Mouse (Mus musculus): ENCODE data around the gene P3h4. TPM values are rescaled to one million over a fixed set of nuclear protein-coding genes. Genes with fewer than 3 reads are reported as not detected.

P3h4 gene
- polyA plus RNA-seq, 1 experiment from 2014 or later = 40.2 TPM

DNA sequence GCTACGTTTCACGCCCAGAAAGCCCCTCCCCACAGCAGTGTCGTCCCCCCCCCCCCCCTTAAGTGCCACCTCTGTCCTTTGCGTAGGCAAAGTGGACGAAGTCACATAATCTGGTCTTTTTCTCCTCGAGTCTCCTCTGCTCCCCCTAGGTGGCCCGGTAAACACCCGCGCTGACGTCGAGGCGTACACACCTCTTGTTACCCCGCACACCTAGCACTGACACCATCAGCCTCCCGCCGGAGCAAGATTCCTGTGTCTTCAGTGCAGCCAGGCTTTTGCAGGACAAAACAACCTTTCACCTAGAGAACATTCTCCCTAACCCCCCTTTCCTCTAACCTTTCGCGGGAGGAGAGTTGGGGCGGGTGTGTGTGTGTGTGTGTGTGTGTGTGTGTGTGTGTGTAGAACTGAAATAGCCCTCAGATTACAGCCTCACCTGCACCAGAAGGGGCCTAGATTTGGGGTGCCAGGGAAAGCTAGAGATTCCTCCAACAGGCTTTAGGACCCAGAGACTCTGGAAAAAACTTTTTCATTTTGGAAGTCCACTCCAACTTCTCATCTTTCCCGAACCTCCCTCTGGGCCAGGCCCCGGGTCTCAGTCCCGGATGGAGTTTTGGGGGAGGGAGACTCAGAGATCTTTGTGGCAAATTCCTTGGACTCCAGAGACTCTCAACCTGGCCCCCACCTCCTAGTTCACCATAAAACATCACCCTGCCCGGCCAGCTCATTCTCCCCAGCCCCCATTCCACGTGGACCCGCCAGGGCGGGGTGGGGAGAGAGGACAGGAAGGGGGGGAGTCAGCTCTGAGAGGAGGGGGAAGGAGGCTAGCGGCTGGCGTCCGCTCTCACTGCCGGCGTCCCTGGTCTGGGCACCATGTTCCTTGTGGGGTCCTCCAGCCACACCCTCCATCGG, 532 bp upstream of the P3h4 start, which contains the start of gene Fkbp10:
Gene Fkbp10 (plus strand): TSS at position 784 of the 909 bp plus-strand sequence.
- Histone ChIP-seq H3K4me3 (ENCODE audit: low read depth, low read length) (peak within 1 kb of the TSS; percentile 72), H3K9ac (ENCODE audit: low read length) (peak within 1 kb of the TSS; percentile 85), H3K4me2 (ENCODE audit: low read depth, severe bottlenecking) (peak within 1 kb of the TSS; percentile 90), H3K9me3 (ENCODE audit: control insufficient read depth, low read length) (no peaks in the 10 kb centered on the region), H3K4me1 (ENCODE audit: control insufficient read depth, insufficient read depth, low read length) (peaks cover 24% of the 10 kb centered on the region), H3K27ac (replicated peaks; ENCODE audit: low read depth, low read length) (peak within 1 kb of the TSS; percentile 90), H3K27me3 (ENCODE audit: control insufficient read depth, insufficient read depth, low read length) (no peaks in the 10 kb centered on the region), H3K36me3 (ENCODE audit: control insufficient read depth, insufficient read depth, low read length) (no peaks in the 10 kb centered on the region)
- peak; percentile 81 for DNase-seq (ENCODE audit: low spot score)
- WGBS = under 1% methylated on average over 31 of the region's 31 CpGs
- peak; percentile 63 for ATAC-seq (ENCODE audit: insufficient number of reproducible peaks, low FRiP score, low TSS enrichment, low read depth)

DNA sequence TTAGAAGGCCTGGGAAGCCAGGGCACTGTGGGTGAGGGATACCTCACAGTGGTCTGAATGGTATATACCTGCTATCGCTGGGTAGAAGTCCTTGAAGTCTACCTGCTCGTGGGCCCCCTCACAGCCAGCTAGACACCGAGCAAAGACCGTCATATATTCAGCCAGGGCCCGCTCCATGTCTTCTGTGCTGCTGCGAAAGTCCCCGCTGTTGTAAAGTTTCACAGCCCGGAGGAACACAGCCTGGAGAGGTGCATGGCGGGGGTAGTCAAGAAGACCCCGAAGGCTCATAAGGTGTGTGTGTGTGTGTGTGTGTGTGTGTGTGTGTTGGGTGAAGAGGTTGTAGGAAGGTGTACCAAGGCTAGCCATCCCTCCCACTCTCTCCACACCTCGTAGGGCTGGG, 1.1 kb downstream of the P3h4 start:
- Histone ChIP-seq H3K9me3 (ENCODE audit: control insufficient read depth, low read length) (no peaks in the 10 kb centered on the region), H3K36me3 (ENCODE audit: control insufficient read depth, insufficient read depth, low read length) (peaks cover 4% of the 10 kb centered on the region; the same call in 1 of the 2 replicates), H3K9ac (ENCODE audit: low read length) (peak overlapping the region; percentile 78), H3K4me3 (ENCODE audit: low read depth, low read length) (peak overlapping the region; percentile 72), H3K27me3 (ENCODE audit: control insufficient read depth, insufficient read depth, low read length) (no peaks in the 10 kb centered on the region), H3K4me2 (ENCODE audit: low read depth, severe bottlenecking) (peak overlapping the region; percentile 90), H3K27ac (replicated peaks; ENCODE audit: low read depth, low read length) (0 out of 2 replicates have a peak overlapping the region, but pooled peaks have one; percentile 90), H3K4me1 (ENCODE audit: control insufficient read depth, insufficient read depth, low read length) (peaks cover 24% of the 10 kb centered on the region)
- 74% methylated on average over 11 of the region's 11 CpGs for WGBS
- ATAC-seq (ENCODE audit: insufficient number of reproducible peaks, low FRiP score, low TSS enrichment, low read depth) (no peak), DNase-seq (ENCODE audit: low spot score) (no peak)

DNA sequence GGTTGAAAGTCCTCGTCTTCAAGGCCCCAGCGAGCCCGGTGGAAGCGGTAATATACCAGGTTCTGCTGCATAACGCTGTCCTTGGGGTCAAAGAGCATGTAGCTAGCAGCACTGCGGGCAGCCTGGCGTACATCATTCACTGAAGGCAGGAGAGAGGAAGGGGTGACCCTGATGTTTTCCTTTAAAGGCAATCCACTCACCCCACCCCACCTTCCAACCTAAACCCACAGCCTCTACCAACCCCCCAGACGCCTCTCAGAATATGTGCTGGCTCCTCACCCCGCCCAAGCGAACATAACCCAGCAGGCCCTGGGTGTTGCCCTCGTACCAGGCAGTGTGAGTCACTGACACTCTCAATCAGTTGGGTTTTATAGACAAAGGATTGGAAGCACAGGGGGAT, 2.9 kb downstream of the P3h4 start:
- no peak for ATAC-seq (ENCODE audit: insufficient number of reproducible peaks, low FRiP score, low TSS enrichment, low read depth)
- H3K36me3 ChIP-seq (ENCODE audit: control insufficient read depth, insufficient read depth, low read length) = peaks cover 4% of the 10 kb centered on the region; the same call in 1 of the 2 replicates
- no peak for DNase-seq (ENCODE audit: low spot score)
- peaks cover 24% of the 10 kb centered on the region for H3K4me1 ChIP-seq (ENCODE audit: control insufficient read depth, insufficient read depth, low read length)
- H3K4me3 ChIP-seq (ENCODE audit: low read depth, low read length) = no peak overlapping the region
- no peak overlapping the region for H3K4me2 ChIP-seq (ENCODE audit: low read depth, severe bottlenecking)
- no peaks in the 10 kb centered on the region for H3K27me3 ChIP-seq (ENCODE audit: control insufficient read depth, insufficient read depth, low read length)
- H3K27ac ChIP-seq (replicated peaks; ENCODE audit: low read depth, low read length) = no peak overlapping the region
- H3K9me3 ChIP-seq (ENCODE audit: control insufficient read depth, low read length) = no peaks in the 10 kb centered on the region
- 76% methylated on average over 11 of the region's 11 CpGs for WGBS
- no peak overlapping the region for H3K9ac ChIP-seq (ENCODE audit: low read length)

DNA sequence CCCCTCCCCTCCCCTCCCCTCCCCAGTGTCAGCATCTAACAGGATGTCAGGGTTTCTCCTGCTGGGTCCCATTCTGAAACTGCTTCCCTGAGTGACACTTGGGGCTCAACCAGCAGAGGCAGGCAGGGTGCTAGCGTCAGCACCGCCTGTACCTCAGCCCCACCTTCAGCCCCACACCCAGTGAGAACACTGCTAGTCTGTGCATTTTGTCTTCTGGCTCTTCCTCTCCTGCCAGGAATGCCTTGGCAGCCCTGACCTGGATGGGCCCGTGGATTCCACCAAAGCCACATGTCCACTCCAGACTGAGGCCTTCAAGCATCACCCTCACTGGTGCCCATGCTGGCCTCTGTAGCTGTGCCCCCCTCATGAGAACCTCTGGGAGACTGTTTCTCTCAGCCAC, 5.0 kb downstream of the P3h4 start:
- DNase-seq (ENCODE audit: low spot score) = no peak
- Histone ChIP-seq H3K9me3 (ENCODE audit: control insufficient read depth, low read length) (no peaks in the 10 kb centered on the region), H3K9ac (ENCODE audit: low read length) (no peak overlapping the region), H3K4me1 (ENCODE audit: control insufficient read depth, insufficient read depth, low read length) (peaks cover 19% of the 10 kb centered on the region), H3K27me3 (ENCODE audit: control insufficient read depth, insufficient read depth, low read length) (no peaks in the 10 kb centered on the region), H3K27ac (replicated peaks; ENCODE audit: low read depth, low read length) (no peak overlapping the region), H3K4me3 (ENCODE audit: low read depth, low read length) (no peak overlapping the region), H3K36me3 (ENCODE audit: control insufficient read depth, insufficient read depth, low read length) (peaks cover 4% of the 10 kb centered on the region; the same call in 1 of the 2 replicates), H3K4me2 (ENCODE audit: low read depth, severe bottlenecking) (no peak overlapping the region)
- WGBS = 67% methylated on average over 3 of the region's 3 CpGs
- no peak for ATAC-seq (ENCODE audit: insufficient number of reproducible peaks, low FRiP score, low TSS enrichment, low read depth)

DNA sequence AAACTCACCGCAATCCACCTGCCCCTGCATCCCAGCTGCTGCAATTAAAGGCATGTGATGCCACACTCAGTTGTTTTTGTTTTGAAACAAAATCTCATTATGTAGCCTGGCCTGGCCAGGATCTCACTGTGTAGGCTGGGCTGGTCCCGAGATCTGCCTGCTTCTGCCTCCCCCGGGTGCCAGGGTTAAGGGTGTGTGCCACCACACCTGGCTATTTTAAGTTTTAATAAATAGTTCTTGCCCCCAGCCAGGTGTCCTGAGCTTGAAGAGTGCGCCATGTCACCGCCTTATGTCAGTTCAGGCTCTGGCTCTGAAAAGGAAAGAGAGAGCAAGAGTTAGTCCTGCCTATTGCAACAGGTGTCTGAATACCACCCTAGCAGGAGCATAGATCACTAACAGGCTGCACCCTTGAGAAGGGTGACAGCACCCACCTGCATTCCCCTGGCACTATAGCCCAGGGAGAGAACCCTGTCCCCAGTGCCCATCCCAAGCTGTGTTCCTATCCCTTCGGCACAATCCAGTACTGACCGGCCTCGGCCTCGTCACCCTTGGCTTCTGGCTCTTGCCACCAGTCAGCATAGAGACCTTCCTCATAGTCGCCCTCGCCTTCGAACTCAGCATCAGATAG, 5.7 kb downstream of the P3h4 start:
- DNase-seq (ENCODE audit: low spot score) (no peak), ATAC-seq (ENCODE audit: insufficient number of reproducible peaks, low FRiP score, low TSS enrichment, low read depth) (no peak)
- Histone ChIP-seq H3K36me3 (ENCODE audit: control insufficient read depth, insufficient read depth, low read length) (peaks cover 4% of the 10 kb centered on the region; the same call in 1 of the 2 replicates), H3K27me3 (ENCODE audit: control insufficient read depth, insufficient read depth, low read length) (no peaks in the 10 kb centered on the region), H3K9me3 (ENCODE audit: control insufficient read depth, low read length) (no peaks in the 10 kb centered on the region), H3K4me3 (ENCODE audit: low read depth, low read length) (no peak overlapping the region), H3K4me2 (ENCODE audit: low read depth, severe bottlenecking) (no peak overlapping the region), H3K4me1 (ENCODE audit: control insufficient read depth, insufficient read depth, low read length) (peaks cover 16% of the 10 kb centered on the region), H3K27ac (replicated peaks; ENCODE audit: low read depth, low read length) (no peak overlapping the region), H3K9ac (ENCODE audit: low read length) (no peak overlapping the region)
- WGBS = 92% methylated on average over 12 of the region's 12 CpGs

DNA sequence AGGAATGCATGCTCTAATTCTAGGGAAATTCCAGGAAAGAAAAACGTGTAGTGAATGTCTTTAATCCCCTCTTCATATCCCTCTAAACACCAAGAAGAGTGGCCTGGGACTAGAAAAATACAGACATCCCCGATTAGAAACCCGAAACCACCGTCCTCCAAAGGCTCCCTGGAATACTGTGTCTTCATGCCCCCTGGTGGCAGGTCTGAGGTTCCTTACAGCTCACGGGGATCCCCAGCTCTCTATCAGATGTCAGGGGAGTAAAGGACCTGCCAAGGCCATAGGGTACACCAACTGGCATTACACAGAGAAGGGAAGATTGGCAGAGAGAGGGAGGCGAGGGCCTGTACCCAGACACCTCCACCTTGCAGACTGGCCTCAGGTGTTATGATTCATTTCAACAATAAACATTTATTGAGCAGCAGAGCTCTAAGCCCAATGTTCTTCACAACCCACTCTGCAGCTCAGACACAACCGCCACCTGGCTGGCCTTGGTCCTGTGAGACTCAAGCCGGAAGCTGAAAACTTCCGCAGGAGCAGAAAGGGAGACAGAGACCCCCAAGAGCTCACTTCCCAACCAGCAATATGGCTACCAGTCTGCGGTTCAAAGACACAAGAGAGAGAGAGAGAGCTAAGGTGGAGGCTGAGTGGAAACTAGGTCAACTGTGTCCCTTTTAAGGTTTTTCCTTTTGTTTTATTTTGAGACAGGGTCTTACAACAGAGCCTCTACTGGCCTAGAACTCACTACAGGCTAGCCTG, 6.4 kb downstream of the P3h4 start:
- 42% methylated on average over 10 of the region's 10 CpGs for WGBS
- Histone ChIP-seq H3K4me2 (ENCODE audit: low read depth, severe bottlenecking) (no peak overlapping the region), H3K27me3 (ENCODE audit: control insufficient read depth, insufficient read depth, low read length) (no peaks in the 10 kb centered on the region), H3K4me3 (ENCODE audit: low read depth, low read length) (no peak overlapping the region), H3K36me3 (ENCODE audit: control insufficient read depth, insufficient read depth, low read length) (peaks cover 4% of the 10 kb centered on the region; the same call in 1 of the 2 replicates), H3K9ac (ENCODE audit: low read length) (no peak overlapping the region), H3K4me1 (ENCODE audit: control insufficient read depth, insufficient read depth, low read length) (peaks cover 9% of the 10 kb centered on the region), H3K9me3 (ENCODE audit: control insufficient read depth, low read length) (no peaks in the 10 kb centered on the region), H3K27ac (replicated peaks; ENCODE audit: low read depth, low read length) (no peak overlapping the region)
- ATAC-seq (ENCODE audit: insufficient number of reproducible peaks, low FRiP score, low TSS enrichment, low read depth) = no peak; the same call in 1 of the 2 replicates
- DNase-seq (ENCODE audit: low spot score) = peak; percentile 75

DNA sequence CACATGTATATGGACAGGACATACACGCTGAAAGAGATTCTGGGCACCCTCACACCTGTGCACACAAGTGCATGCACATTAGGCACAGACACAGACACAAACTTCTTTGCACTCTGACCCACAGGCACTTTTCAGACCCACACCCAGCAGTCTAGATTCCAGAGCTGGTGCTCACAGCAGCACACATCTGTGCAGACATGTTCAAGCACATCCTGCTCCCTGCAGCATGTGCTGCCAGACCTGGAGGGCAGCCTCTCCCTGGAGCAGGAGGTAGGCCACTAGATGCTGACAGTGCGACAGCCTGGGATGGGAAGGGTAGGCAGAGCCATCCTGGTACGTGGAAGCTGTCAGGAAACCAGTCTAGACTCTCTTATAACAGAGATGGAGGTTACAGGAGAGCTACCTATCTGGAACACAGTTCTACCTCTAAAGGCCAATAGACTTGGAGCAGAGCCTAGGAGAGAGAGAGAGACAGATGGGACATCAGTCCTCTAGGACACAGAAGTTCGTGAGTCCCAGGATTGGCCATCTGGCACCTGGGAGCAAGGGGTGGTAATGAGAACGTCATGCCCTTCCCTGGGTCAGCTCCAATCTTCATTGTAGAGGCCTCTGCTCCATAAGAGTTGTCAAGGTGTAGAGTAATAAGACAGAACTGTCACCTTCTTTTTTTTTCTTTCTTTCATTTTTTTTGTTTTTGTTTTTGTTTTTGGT, 7.5 kb downstream of the P3h4 start:
- WGBS = 81% methylated on average over 5 of the region's 5 CpGs
- H3K4me1 ChIP-seq (ENCODE audit: control insufficient read depth, insufficient read depth, low read length) = 0 out of 2 replicates have a peak, but pooled peaks cover 3% of the 10 kb centered on the region
- H3K27me3 ChIP-seq (ENCODE audit: control insufficient read depth, insufficient read depth, low read length) = no peaks in the 10 kb centered on the region
- no peak overlapping the region for H3K27ac ChIP-seq (replicated peaks; ENCODE audit: low read depth, low read length)
- H3K36me3 ChIP-seq (ENCODE audit: control insufficient read depth, insufficient read depth, low read length) = peaks cover 4% of the 10 kb centered on the region; the same call in 1 of the 2 replicates
- no peak overlapping the region for H3K4me3 ChIP-seq (ENCODE audit: low read depth, low read length)
- no peak for DNase-seq (ENCODE audit: low spot score)
- no peaks in the 10 kb centered on the region for H3K9me3 ChIP-seq (ENCODE audit: control insufficient read depth, low read length)
- H3K4me2 ChIP-seq (ENCODE audit: low read depth, severe bottlenecking) = no peak overlapping the region
- ATAC-seq (ENCODE audit: insufficient number of reproducible peaks, low FRiP score, low TSS enrichment, low read depth) = no peak
- H3K9ac ChIP-seq (ENCODE audit: low read length) = no peak overlapping the region

Data from limb, embryonic 11.5 days (tissue).